Mouse (Mus musculus): ENCODE measurements at regions not wholly inside any gene's neighbourhood (a gene's known extent, or its start where the extent isn't known, plus 50 kb on each side); places are given as distances from the start of the nearest gene placed in this dataset.

- Histone ChIP-seq H3K4me3 (no peak overlapping the region), H3K4me1 (peaks cover under 1% of the 10 kb centered on the region; the same call in 1 of the 2 replicates), H3K4me2 (no peak overlapping the region), H3K27ac (replicated peaks) (no peak overlapping the region), H3K9me3 (no peaks in the 10 kb centered on the region), H3K27me3 (replicated peaks) (peaks cover 34% of the 10 kb centered on the region), H3K9ac (no peak overlapping the region), H3K36me3 (no peaks in the 10 kb centered on the region)
- ATAC-seq (ENCODE audit: extremely low read depth, insufficient number of reproducible peaks, low FRiP score, low TSS enrichment) = no peak
- WGBS = 5% methylated on average over 3 of the region's 3 CpGs
These were observed 55.9 kb upstream of the Ddx3x start for GRCm38 (mm10) chrX:13224902-13225301.

GRCm38 (mm10) chrX:13226429-13226828, 54.3 kb upstream of the Ddx3x start:
- 66% methylated on average over 3 of the region's 3 CpGs for WGBS
- Histone ChIP-seq H3K27me3 (replicated peaks) (peaks cover 34% of the 10 kb centered on the region), H3K36me3 (no peaks in the 10 kb centered on the region), H3K9ac (no peak overlapping the region), H3K9me3 (no peaks in the 10 kb centered on the region), H3K27ac (replicated peaks) (no peak overlapping the region), H3K4me1 (peaks cover 2% of the 10 kb centered on the region; the same call in 1 of the 2 replicates), H3K4me3 (no peak overlapping the region), H3K4me2 (no peak overlapping the region)
- no peak for ATAC-seq (ENCODE audit: extremely low read depth, insufficient number of reproducible peaks, low FRiP score, low TSS enrichment)

DNA sequence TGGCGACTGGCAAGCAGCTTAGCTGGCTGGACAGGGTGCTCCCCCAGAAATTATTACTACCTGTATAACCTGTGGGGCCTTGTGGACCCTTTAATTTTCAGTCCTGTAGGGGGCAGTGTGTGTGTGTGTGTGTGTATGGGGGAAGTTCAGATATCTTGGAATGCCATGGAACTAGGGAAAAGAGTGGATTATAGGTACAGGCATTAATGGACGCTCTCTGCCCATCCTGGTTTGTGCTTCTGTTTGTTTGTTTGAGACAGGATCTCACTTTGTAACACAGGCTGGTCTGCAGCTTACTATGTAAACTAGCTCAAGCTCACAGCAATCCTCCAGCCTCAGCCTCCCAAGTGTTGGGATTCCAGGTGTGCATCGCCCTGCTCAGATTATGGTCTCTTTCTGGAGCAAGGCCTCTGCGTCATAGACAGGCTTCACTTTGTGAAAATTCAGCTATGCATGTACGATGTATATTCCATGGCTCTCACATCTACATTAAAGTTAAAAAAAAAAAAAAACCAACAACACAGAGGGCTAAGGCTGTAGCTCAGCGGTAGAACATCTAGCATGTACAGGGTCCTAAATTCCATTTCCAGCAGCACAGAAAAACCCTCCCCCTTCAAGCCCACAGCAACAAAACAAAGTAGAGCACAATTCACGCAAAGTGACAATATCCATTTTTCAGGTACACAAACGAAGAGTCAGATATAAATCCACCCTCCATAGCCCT, 50.7 kb upstream of the Ddx3x start:
- peaks cover 48% of the 10 kb centered on the region for H3K27me3 ChIP-seq (replicated peaks)
- H3K4me2 ChIP-seq = peak overlapping the region; percentile 70
- no peaks in the 10 kb centered on the region for H3K36me3 ChIP-seq
- peak overlapping the region; percentile 88 for H3K27ac ChIP-seq (replicated peaks)
- 15% methylated on average over 8 of the region's 8 CpGs for WGBS
- peaks cover 2% of the 10 kb centered on the region; the same call in 1 of the 2 replicates for H3K4me1 ChIP-seq
- H3K9ac ChIP-seq = peak overlapping the region; percentile 78
- no peaks in the 10 kb centered on the region for H3K9me3 ChIP-seq
- ATAC-seq (ENCODE audit: extremely low read depth, insufficient number of reproducible peaks, low FRiP score, low TSS enrichment) = no peak
- peak overlapping the region; percentile 53 for H3K4me3 ChIP-seq

GRCm38 (mm10) chrX:13230615-13231179, 50.1 kb upstream of the Ddx3x start:
- H3K9ac ChIP-seq = peak overlapping the region; percentile 78
- H3K9me3 ChIP-seq = no peaks in the 10 kb centered on the region
- 9% methylated on average over 17 of the region's 17 CpGs for WGBS
- ATAC-seq (ENCODE audit: extremely low read depth, insufficient number of reproducible peaks, low FRiP score, low TSS enrichment) = peak; percentile 88
- peak overlapping the region; percentile 70 for H3K4me2 ChIP-seq
- H3K27me3 ChIP-seq (replicated peaks) = peaks cover 53% of the 10 kb centered on the region
- H3K4me3 ChIP-seq = peak overlapping the region; percentile 53
- H3K4me1 ChIP-seq = peaks cover 2% of the 10 kb centered on the region; the same call in 1 of the 2 replicates
- peak overlapping the region; percentile 88 for H3K27ac ChIP-seq (replicated peaks)
- H3K36me3 ChIP-seq = no peaks in the 10 kb centered on the region
